Mouse (Mus musculus) neural tube, embryonic 11.5 days (tissue): ENCODE data around the gene Zbtb9. TPM values are rescaled to one million over a fixed set of nuclear protein-coding genes. Genes with fewer than 3 reads are reported as not detected.
"Not testable (repeated sequence)": the region's sequence is repeated elsewhere in the genome, so short reads cannot be mapped to it uniquely, and the experiment has no call there.

ENCODE experiments used
- ATAC-seq: fragments of 200-750 bp; cut with Nextera tagmentation; 2 replicates; pipeline ENCODE4 v1.8.0; 2017; ENCODE audit warnings: moderate number of reproducible peaks, mild to moderate bottlenecking, moderate TSS enrichment, moderate library complexity; ENCODE audit not compliant: insufficient read depth, low FRiP score, low TSS enrichment
- DNase-seq: peaks from one replicate; pipeline ENCODE4 v3.0.0-alpha.2; 2015; ENCODE audit warnings: low spot score
- H3K27ac ChIP-seq: fragments of 300-500 bp; sonication (generic); 2 replicates; pipeline ENCODE4 v1.5.1; 2014; ENCODE audit warnings: low read depth, mild to moderate bottlenecking, low read length
- H3K27me3 ChIP-seq: fragments of 300-500 bp; sonication (generic); 2 replicates; pipeline ENCODE4 v1.6.1; 2014; ENCODE audit warnings: mild to moderate bottlenecking, low read length, mixed read lengths; ENCODE audit not compliant: control insufficient read depth, insufficient read depth
- H3K36me3 ChIP-seq: fragments of 300-500 bp; sonication (generic); 2 replicates; pipeline ENCODE4 v1.6.1; 2014; ENCODE audit warnings: mild to moderate bottlenecking, low read length, moderate library complexity, mixed read lengths; ENCODE audit not compliant: control insufficient read depth, insufficient read depth
- H3K4me1 ChIP-seq: fragments of 300-500 bp; sonication (generic); 2 replicates; pipeline ENCODE4 v1.6.1; 2014; ENCODE audit warnings: low read length, mixed read lengths; ENCODE audit not compliant: control insufficient read depth, insufficient read depth
- H3K4me2 ChIP-seq: fragments of 300-500 bp; sonication (generic); 2 replicates; pipeline ENCODE4 v1.6.1; 2014; ENCODE audit warnings: low read depth, mild to moderate bottlenecking, moderate library complexity
- H3K4me3 ChIP-seq: fragments of 300-500 bp; sonication (generic); 2 replicates; pipeline ENCODE4 v1.5.1; 2014; ENCODE audit warnings: low read depth, low read length
- H3K9ac ChIP-seq: fragments of 300-500 bp; sonication (generic); 2 replicates; pipeline ENCODE4 v1.6.1; 2014; ENCODE audit warnings: mild to moderate bottlenecking, low read length
- H3K9me3 ChIP-seq: fragments of 300-500 bp; sonication (generic); 2 replicates; pipeline ENCODE4 v1.6.1; 2016; ENCODE audit warnings: low read length; ENCODE audit not compliant: control insufficient read depth
- WGBS: fragments of 180-500 bp; shearing (Covaris S2); extraction: QIAGEN DNeasy Blood & Tissue Kit; methylation state at CpG from one replicate; pipeline ENCODE4 v1.1.7; 2014; 5-methylcytosine and 5-hydroxymethylcytosine counted together
- polyA plus RNA-seq: library from polyadenylated mRNA; unstranded; fragments of >200 nt; fragmentation: Nextera tagmentation; extraction: Ambion mirVana; gene quantifications from 2 replicates; pipeline ENCODE4 v1.2.1, GENCODE M21; 2014

Gene Zbtb9
- polyA plus RNA-seq, 1 experiment from 2014 or later: 13.5 TPM

GRCm38 (mm10) chr17:26974547-26974946 is 1.6 kb downstream of the Zbtb9 start:
- H3K9me3 ChIP-seq: no peaks in the 10 kb centered on the region
- WGBS: 93% methylated on average over 15 of the region's 15 CpGs
- no peak overlapping the region for H3K4me3 ChIP-seq
- ATAC-seq (no peak), DNase-seq (no peak)
- no peak overlapping the region for H3K9ac ChIP-seq
- H3K36me3 ChIP-seq: peaks cover 16% of the 10 kb centered on the region
- no peak overlapping the region for H3K27ac ChIP-seq
- no peaks in the 10 kb centered on the region for H3K27me3 ChIP-seq
- H3K4me1 ChIP-seq: peaks cover 9% of the 10 kb centered on the region
- no peak overlapping the region for H3K4me2 ChIP-seq

- no peak overlapping the region for H3K9ac ChIP-seq
- peaks cover 9% of the 10 kb centered on the region for H3K4me1 ChIP-seq
- H3K27me3 ChIP-seq: no peaks in the 10 kb centered on the region
- no peak for ATAC-seq
- H3K4me2 ChIP-seq: no peak overlapping the region
- H3K9me3 ChIP-seq: no peaks in the 10 kb centered on the region
- no peak overlapping the region for H3K27ac ChIP-seq
- no peak for DNase-seq
- H3K36me3 ChIP-seq: peaks cover 16% of the 10 kb centered on the region
- no peak overlapping the region for H3K4me3 ChIP-seq
These were observed 2.4 kb downstream of the Zbtb9 start for GRCm38 (mm10) chr17:26975415-26975814.

- not testable (repeated sequence) for H3K9ac ChIP-seq, H3K4me1 ChIP-seq, ATAC-seq, H3K27me3 ChIP-seq, H3K4me3 ChIP-seq, DNase-seq, H3K9me3 ChIP-seq, H3K4me2 ChIP-seq, H3K27ac ChIP-seq
- peaks cover 16% of the 10 kb centered on the region for H3K36me3 ChIP-seq
- 92% methylated on average over 6 of the region's 6 CpGs for WGBS
These were observed 4.4 kb downstream of the Zbtb9 start for GRCm38 (mm10) chr17:26977354-26977753.

- WGBS: 83% methylated on average over 2 of the region's 2 CpGs
- H3K9ac ChIP-seq: no peak overlapping the region
- H3K4me1 ChIP-seq: no peaks in the 10 kb centered on the region; the same call in 1 of the 2 replicates
- H3K27me3 ChIP-seq: no peaks in the 10 kb centered on the region
- H3K36me3 ChIP-seq: peaks cover 16% of the 10 kb centered on the region
- no peak overlapping the region for H3K4me2 ChIP-seq
- no peak overlapping the region for H3K4me3 ChIP-seq
- ATAC-seq (no peak), DNase-seq (no peak)
- H3K9me3 ChIP-seq: no peaks in the 10 kb centered on the region
- no peak overlapping the region for H3K27ac ChIP-seq
These were observed 6.5 kb downstream of the Zbtb9 start for GRCm38 (mm10) chr17:26979426-26979825.

- Histone ChIP-seq H3K9ac (no peak overlapping the region), H3K4me3 (no peak overlapping the region), H3K27me3 (no peaks in the 10 kb centered on the region), H3K9me3 (no peaks in the 10 kb centered on the region), H3K36me3 (peaks cover 12% of the 10 kb centered on the region), H3K27ac (no peak overlapping the region), H3K4me2 (no peak overlapping the region), H3K4me1 (no peaks in the 10 kb centered on the region)
- 75% methylated on average over 2 of the region's 2 CpGs for WGBS
- no peak for ATAC-seq
- DNase-seq: no peak
These were observed 8.1 kb downstream of the Zbtb9 start for GRCm38 (mm10) chr17:26981050-26981449.

- H3K27ac ChIP-seq: no peak overlapping the region
- ATAC-seq: no peak
- peaks cover 3% of the 10 kb centered on the region; the same call in 1 of the 2 replicates for H3K36me3 ChIP-seq
- WGBS: 95% methylated on average over 4 of the region's 4 CpGs
- no peaks in the 10 kb centered on the region for H3K4me1 ChIP-seq
- no peak for DNase-seq
- no peak overlapping the region for H3K9ac ChIP-seq
- H3K4me3 ChIP-seq: no peak overlapping the region
- no peaks in the 10 kb centered on the region for H3K9me3 ChIP-seq
- H3K4me2 ChIP-seq: no peak overlapping the region
- no peaks in the 10 kb centered on the region for H3K27me3 ChIP-seq
These were observed 10.4 kb downstream of the Zbtb9 start for GRCm38 (mm10) chr17:26983382-26983781.

GRCm38 (mm10) chr17:26985503-26986179 is 12.7 kb downstream of the Zbtb9 start:
- ATAC-seq (no peak), DNase-seq (no peak)
- Histone ChIP-seq H3K4me1 (no peaks in the 10 kb centered on the region), H3K36me3 (no peaks in the 10 kb centered on the region), H3K4me2 (no peak overlapping the region), H3K27me3 (no peaks in the 10 kb centered on the region), H3K9me3 (no peaks in the 10 kb centered on the region), H3K9ac (no peak overlapping the region), H3K27ac (no peak overlapping the region), H3K4me3 (no peak overlapping the region)
- 78% methylated on average over 10 of the region's 10 CpGs for WGBS

GRCm38 (mm10) chr17:26990521-26990920 is 17.6 kb downstream of the Zbtb9 start:
- no peaks in the 10 kb centered on the region for H3K27me3 ChIP-seq
- no peaks in the 10 kb centered on the region for H3K4me1 ChIP-seq
- H3K9me3 ChIP-seq: no peaks in the 10 kb centered on the region
- no peak overlapping the region for H3K9ac ChIP-seq
- ATAC-seq: no peak
- no peak for DNase-seq
- H3K4me2 ChIP-seq: no peak overlapping the region
- no peak overlapping the region for H3K4me3 ChIP-seq
- no peak overlapping the region for H3K27ac ChIP-seq
- H3K36me3 ChIP-seq: no peaks in the 10 kb centered on the region

GRCm38 (mm10) chr17:26994410-26994809 is 21.4 kb downstream of the Zbtb9 start:
- 90% methylated on average over 14 of the region's 14 CpGs for WGBS

More at GRCm38 (mm10) chr17:26994410-26994809, 21.4 kb downstream of the Zbtb9 start:
- no peak overlapping the region for H3K4me3 ChIP-seq
- no peaks in the 10 kb centered on the region for H3K27me3 ChIP-seq
- ATAC-seq (no peak), DNase-seq (no peak)
- H3K9ac ChIP-seq: no peak overlapping the region
- no peaks in the 10 kb centered on the region for H3K9me3 ChIP-seq
- H3K36me3 ChIP-seq: no peaks in the 10 kb centered on the region
- no peak overlapping the region for H3K27ac ChIP-seq
- H3K4me1 ChIP-seq: no peaks in the 10 kb centered on the region
- H3K4me2 ChIP-seq: no peak overlapping the region
